Mouse (Mus musculus): ENCODE measurements at regions not wholly inside any gene's neighbourhood (a gene's known extent, or its start where the extent isn't known, plus 50 kb on each side); places are given as distances from the start of the nearest gene placed in this dataset.

- no peak for TF ChIP-seq CTCF (IDR thresholded peaks at IDR 0.05; ENCODE audit: low read depth, low read length)
- no peak for TF ChIP-seq POLR2A (IDR thresholded peaks at IDR 0.05; ENCODE audit: borderline replicate concordance, low read depth, low read length)
Observed at GRCm38 (mm10) chr11:31753711-31754161, 82.1 kb upstream of the Bod1 start.
